Comparison of ENCODE assay signal across 18 mouse cellular contexts in the genomic region with DNA sequence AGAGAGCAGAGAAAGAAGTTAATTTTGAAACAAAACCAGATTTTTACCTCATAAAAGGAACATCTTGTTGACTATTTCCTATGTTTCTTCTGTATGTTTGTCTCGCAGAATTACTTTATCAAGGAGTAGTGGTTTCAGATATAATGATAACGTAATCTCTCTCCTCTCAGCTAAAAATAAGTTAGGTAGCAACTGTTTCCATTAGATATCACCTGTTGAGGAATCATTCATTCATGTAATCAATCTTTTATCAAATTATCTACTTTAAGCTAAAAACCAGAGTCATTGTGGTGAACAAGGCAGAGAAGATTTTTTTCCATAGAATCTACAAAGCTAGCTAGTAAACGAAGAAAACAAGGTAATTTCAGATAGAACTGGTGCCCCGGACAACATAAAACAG. TPM values are rescaled to one million over a fixed set of nuclear protein-coding genes. Genes with fewer than 3 reads are reported as not detected.
"Had no signal": no experiment of that assay in that cellular context is flagged by ENCODE, and none has a peak within 500 bp of the region (broad histone marks: within the 10 kb centered on the region; RNA-seq: fewer than 3 reads in every experiment).

No protein-coding gene starts in this region.

- DNase-seq: retina, postnatal 1 day; right cerebral cortex, adult 18-20 months; right cerebral cortex, postnatal 14 days; right cerebral cortex, postnatal 4 days; spleen, adult 18-20 months; thymus, adult 18-20 months; thymus, adult 2 months; thymus, postnatal 14 days; thymus, postnatal 25 days; thymus, postnatal 36 days; thymus, postnatal 4 days had no signal

- H3K4me3 ChIP-seq: neural tube, embryonic 12.5 days; neural tube, embryonic 13.5 days; neural tube, embryonic 15.5 days; stomach, embryonic 15.5 days had no signal

- H3K4me1 ChIP-seq: neural tube, embryonic 12.5 days; neural tube, embryonic 13.5 days; neural tube, embryonic 15.5 days; stomach, embryonic 15.5 days had no signal

- H3K27ac ChIP-seq: neural tube, embryonic 12.5 days; neural tube, embryonic 13.5 days; neural tube, embryonic 15.5 days; stomach, embryonic 15.5 days; stomach, postnatal 0 days had no signal

- H3K9ac ChIP-seq: neural tube, embryonic 12.5 days; neural tube, embryonic 13.5 days; neural tube, embryonic 15.5 days; stomach, embryonic 15.5 days had no signal

- H3K36me3 ChIP-seq: neural tube, embryonic 12.5 days; neural tube, embryonic 13.5 days; neural tube, embryonic 15.5 days; stomach, embryonic 15.5 days had no signal

- H3K27me3 ChIP-seq: neural tube, embryonic 12.5 days; neural tube, embryonic 13.5 days; neural tube, embryonic 15.5 days; stomach, embryonic 15.5 days had no signal

- H3K9me3 ChIP-seq: neural tube, embryonic 12.5 days; neural tube, embryonic 13.5 days; neural tube, embryonic 15.5 days; stomach, embryonic 15.5 days had no signal

RNA-seq across cellular contexts. Expression of a gene that starts 28.6 kb away (rescaled TPM):
- polyA plus RNA-seq: neural tube, embryonic 12.5 days; neural tube, embryonic 14.5 days; neural tube, embryonic 15.5 days; small intestine, adult 2 months had no signal
